ENCODE assay signal across 8 mouse cellular contexts in the genomic region with DNA sequence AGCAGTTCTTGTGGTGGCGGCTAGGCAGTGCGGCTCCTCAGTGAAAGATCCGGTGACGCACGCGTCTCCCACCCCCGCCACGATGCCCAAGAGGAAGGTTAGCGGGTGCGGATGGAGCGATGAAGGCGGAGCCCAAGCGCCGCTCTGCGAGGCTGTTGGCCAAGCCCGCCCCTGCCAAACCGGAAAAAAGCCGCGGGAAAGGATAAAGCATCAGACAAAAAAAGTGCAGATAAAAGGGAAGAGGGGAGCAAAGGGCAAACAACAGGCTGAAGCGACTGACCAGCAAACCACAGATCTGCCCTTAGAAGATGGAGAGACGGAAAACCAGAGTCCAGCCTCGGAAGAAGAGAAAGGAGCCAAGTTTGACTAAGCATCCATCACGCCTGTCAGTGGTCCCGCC. TPM values are rescaled to one million over a fixed set of nuclear protein-coding genes. Genes with fewer than 3 reads are reported as not detected.
DNase-seq lines count a peak whose midpoint lies in the region; ATAC-seq and TF ChIP-seq lines count a peak whose summit lies in the region.

No protein-coding gene starts in this region.

- ATAC-seq in forebrain, embryonic 15.5 days (replicated peaks): peak; percentile 78; the same call in 1 of the 2 replicates
- peak; percentile 51; the same call in 1 of the 2 replicates for ATAC-seq in hindbrain, embryonic 14.5 days (ENCODE audit: low FRiP score)
- no peak for ATAC-seq in limb, embryonic 14.5 days (ENCODE audit: low FRiP score, low read depth)
- ATAC-seq in midbrain, embryonic 11.5 days (ENCODE audit: low FRiP score): peak; percentile 57; the same call in 1 of the 2 replicates

- no peak overlapping the region for H3K27ac ChIP-seq in forebrain, embryonic 15.5 days (replicated peaks)
- no peak overlapping the region for H3K27ac ChIP-seq in hindbrain, embryonic 14.5 days
- no peak overlapping the region for H3K27ac ChIP-seq in limb, embryonic 14.5 days (replicated peaks; ENCODE audit: low read depth, low read length)
- H3K27ac ChIP-seq in midbrain, embryonic 11.5 days (ENCODE audit: low read depth, low read length): no peak overlapping the region

- WGBS in forebrain, embryonic 15.5 days: 4% methylated on average over 24 of the region's 24 CpGs
- WGBS in hindbrain, embryonic 14.5 days: 4% methylated on average over 24 of the region's 24 CpGs
- WGBS in limb, embryonic 14.5 days: 5% methylated on average over 24 of the region's 24 CpGs
- WGBS in midbrain, embryonic 11.5 days: 4% methylated on average over 24 of the region's 24 CpGs

- TF ChIP-seq POLR2A in limb, embryonic 14.5 days (IDR thresholded peaks at IDR 0.05; ENCODE audit: borderline replicate concordance, extremely low read depth, insufficient read depth, insufficient read length): no peak

- no peaks in the 10 kb centered on the region for H3K9me3 ChIP-seq in forebrain, embryonic 15.5 days
- H3K9me3 ChIP-seq in hindbrain, embryonic 14.5 days (ENCODE audit: control insufficient read depth, low read length): no peaks in the 10 kb centered on the region
- no peaks in the 10 kb centered on the region for H3K9me3 ChIP-seq in limb, embryonic 14.5 days (ENCODE audit: control insufficient read depth, low read length)
- no peaks in the 10 kb centered on the region for H3K9me3 ChIP-seq in midbrain, embryonic 11.5 days (ENCODE audit: control insufficient read depth, low read length)

- 0 out of 2 replicates have a peak, but pooled peaks cover 3% of the 10 kb centered on the region for H3K4me1 ChIP-seq in forebrain, embryonic 15.5 days
- H3K4me1 ChIP-seq in hindbrain, embryonic 14.5 days (replicated peaks; ENCODE audit: control insufficient read depth, insufficient read depth, low read length): no peaks in the 10 kb centered on the region
- no peaks in the 10 kb centered on the region for H3K4me1 ChIP-seq in limb, embryonic 14.5 days (ENCODE audit: control insufficient read depth, insufficient read depth, low read length)
- H3K4me1 ChIP-seq in midbrain, embryonic 11.5 days (ENCODE audit: control insufficient read depth, insufficient read depth, low read length): no peaks in the 10 kb centered on the region

- H3K4me2 ChIP-seq in forebrain, embryonic 15.5 days (replicated peaks): peak overlapping the region; percentile 68
- H3K4me2 ChIP-seq in hindbrain, embryonic 14.5 days (replicated peaks): peak overlapping the region; percentile 64
- H3K4me2 ChIP-seq in limb, embryonic 14.5 days (replicated peaks; ENCODE audit: low read depth, low read length, severe bottlenecking): peak overlapping the region; percentile 58
- peak overlapping the region; percentile 52 for H3K4me2 ChIP-seq in midbrain, embryonic 11.5 days

- no peaks in the 10 kb centered on the region for H3K36me3 ChIP-seq in forebrain, embryonic 15.5 days
- H3K36me3 ChIP-seq in hindbrain, embryonic 14.5 days (replicated peaks; ENCODE audit: control insufficient read depth, insufficient read depth): no peaks in the 10 kb centered on the region
- no peaks in the 10 kb centered on the region for H3K36me3 ChIP-seq in limb, embryonic 14.5 days (ENCODE audit: control insufficient read depth, insufficient read depth, low read length)
- no peaks in the 10 kb centered on the region for H3K36me3 ChIP-seq in midbrain, embryonic 11.5 days (ENCODE audit: control insufficient read depth, insufficient read depth, low read length)

- DNase-seq in cerebellum, postnatal 10 days: peak; percentile 57 to 65
- DNase-seq in cerebellum, adult 9-11 months: no peak
- peak; percentile 24 for DNase-seq in adrenal gland, adult 8-10 months
- peak; percentile 50 for DNase-seq in hindbrain, embryonic 14.5 days (ENCODE audit: low spot score)
- peak; percentile 13 for DNase-seq in limb, embryonic 14.5 days (ENCODE audit: low spot score)
- DNase-seq in midbrain, embryonic 11.5 days (ENCODE audit: low spot score, missing footprints): peak; percentile 94
- DNase-seq in right cerebral cortex, adult 18-20 months: no peak

- H3K27me3 ChIP-seq in forebrain, embryonic 15.5 days: no peaks in the 10 kb centered on the region
- no peaks in the 10 kb centered on the region for H3K27me3 ChIP-seq in hindbrain, embryonic 14.5 days (ENCODE audit: control insufficient read depth, insufficient read depth, low read length)
- H3K27me3 ChIP-seq in limb, embryonic 14.5 days (ENCODE audit: control insufficient read depth, insufficient read depth, low read length): 0 out of 2 replicates have a peak, but pooled peaks cover 4% of the 10 kb centered on the region
- no peaks in the 10 kb centered on the region for H3K27me3 ChIP-seq in midbrain, embryonic 11.5 days (ENCODE audit: control insufficient read depth, insufficient read depth, low read length)

- peak overlapping the region; percentile 43 for H3K4me3 ChIP-seq in forebrain, embryonic 15.5 days
- peak overlapping the region; percentile 32 for H3K4me3 ChIP-seq in hindbrain, embryonic 14.5 days (replicated peaks; ENCODE audit: low read length)
- peak overlapping the region; percentile 32 for H3K4me3 ChIP-seq in limb, embryonic 14.5 days (replicated peaks; ENCODE audit: low read length)
- peak overlapping the region; percentile 29 for H3K4me3 ChIP-seq in midbrain, embryonic 11.5 days (ENCODE audit: low read depth, low read length)

- peak overlapping the region; percentile 39 for H3K9ac ChIP-seq in forebrain, embryonic 15.5 days (replicated peaks)
- peak overlapping the region; percentile 39 for H3K9ac ChIP-seq in hindbrain, embryonic 14.5 days
- no peak overlapping the region for H3K9ac ChIP-seq in limb, embryonic 14.5 days (ENCODE audit: low read depth, low read length, severe bottlenecking)
- peak overlapping the region; percentile 43; the same call in 1 of the 2 replicates for H3K9ac ChIP-seq in midbrain, embryonic 11.5 days (ENCODE audit: low read length)

RNA-seq across cellular contexts. Expression of gene BC051142, which starts 6.3 kb away (rescaled TPM):
- total RNA-seq in adrenal gland, adult 8-10 months (2022): 1 to 10 TPM; 1.7 to 8.6 (median 5.6) TPM
- polyA plus RNA-seq in forebrain, embryonic 15.5 days (2015; fragmentation: Nextera tagmentation; extraction: Ambion mirVana): 1.5 and 3.3 TPM in 2 replicates
- polyA plus RNA-seq in hindbrain, embryonic 14.5 days (2014; fragmentation: Nextera tagmentation; extraction: Ambion mirVana): 4.2 and 5.6 TPM in 2 replicates
- polyA plus RNA-seq in limb, embryonic 14.5 days (2012; rRNA removed): 1.4 and 1.5 TPM in 2 replicates
- 0.19 and 0.85 TPM in 2 replicates for polyA plus RNA-seq in limb, embryonic 14.5 days (2014; fragmentation: Nextera tagmentation; extraction: Ambion mirVana)
- polyA plus RNA-seq in midbrain, embryonic 11.5 days (2014; fragmentation: Nextera tagmentation; extraction: Ambion mirVana): 1.6 and 2.9 TPM in 2 replicates

RNA-seq across cellular contexts. Expression of gene Btnl1, which starts 15.4 kb away (rescaled TPM):
- total RNA-seq in adrenal gland, adult 8-10 months (2022): not detected
- polyA plus RNA-seq in forebrain, embryonic 15.5 days (2015; fragmentation: Nextera tagmentation; extraction: Ambion mirVana): not detected in 2 replicates
- polyA plus RNA-seq in hindbrain, embryonic 14.5 days (2014; fragmentation: Nextera tagmentation; extraction: Ambion mirVana): not detected in 2 replicates
- not detected in 2 replicates for polyA plus RNA-seq in limb, embryonic 14.5 days (2012; rRNA removed)
- polyA plus RNA-seq in limb, embryonic 14.5 days (2014; fragmentation: Nextera tagmentation; extraction: Ambion mirVana): not detected in 2 replicates
- polyA plus RNA-seq in midbrain, embryonic 11.5 days (2014; fragmentation: Nextera tagmentation; extraction: Ambion mirVana): not detected in 2 replicates

RNA-seq across cellular contexts. Expression of gene Btnl2, which starts 37.7 kb away (rescaled TPM):
- total RNA-seq in adrenal gland, adult 8-10 months (2022): under 1 TPM; 0.40 to 0.90 (median 0.57) TPM
- polyA plus RNA-seq in forebrain, embryonic 15.5 days (2015; fragmentation: Nextera tagmentation; extraction: Ambion mirVana): 0.06 TPM in 1 of 2 replicates, not detected in the other
- 0.10 TPM in 1 of 2 replicates, not detected in the other for polyA plus RNA-seq in hindbrain, embryonic 14.5 days (2014; fragmentation: Nextera tagmentation; extraction: Ambion mirVana)
- 0.14 TPM in 2 replicates for polyA plus RNA-seq in limb, embryonic 14.5 days (2012; rRNA removed)
- 0.07 and 0.11 TPM in 2 replicates for polyA plus RNA-seq in limb, embryonic 14.5 days (2014; fragmentation: Nextera tagmentation; extraction: Ambion mirVana)
- 0.07 TPM in 1 of 2 replicates, not detected in the other for polyA plus RNA-seq in midbrain, embryonic 11.5 days (2014; fragmentation: Nextera tagmentation; extraction: Ambion mirVana)

Comparison
In these comparisons a context has a peak if more than half of its experiments do, and no peak if none do; other contexts are left out.
1. DNase-seq: peak in cerebellum, postnatal 10 days (2 of 2), adrenal gland, adult 8-10 months (single experiment), hindbrain, embryonic 14.5 days (single experiment), limb, embryonic 14.5 days (single experiment) and midbrain, embryonic 11.5 days (single experiment); none in cerebellum, adult 9-11 months (single experiment) and right cerebral cortex, adult 18-20 months (single experiment).
2. Peak in every context shown above with its lines, with median percentiles within 50 percentile points of each other: H3K4me2 ChIP-seq and H3K4me3 ChIP-seq.